Mouse (Mus musculus) lung, adult 18-20 months (tissue): ENCODE measurements at regions not wholly inside any gene's neighbourhood (a gene's known extent, or its start where the extent isn't known, plus 50 kb on each side); places are given as distances from the start of the nearest gene placed in this dataset.

Experiments used
- DNase-seq, 2 experiments: peaks; one replicate each; pipeline ENCODE4 v3.0.0; 2022; ENCODE audit warnings: mixed read lengths in 2 of 2

DNA sequence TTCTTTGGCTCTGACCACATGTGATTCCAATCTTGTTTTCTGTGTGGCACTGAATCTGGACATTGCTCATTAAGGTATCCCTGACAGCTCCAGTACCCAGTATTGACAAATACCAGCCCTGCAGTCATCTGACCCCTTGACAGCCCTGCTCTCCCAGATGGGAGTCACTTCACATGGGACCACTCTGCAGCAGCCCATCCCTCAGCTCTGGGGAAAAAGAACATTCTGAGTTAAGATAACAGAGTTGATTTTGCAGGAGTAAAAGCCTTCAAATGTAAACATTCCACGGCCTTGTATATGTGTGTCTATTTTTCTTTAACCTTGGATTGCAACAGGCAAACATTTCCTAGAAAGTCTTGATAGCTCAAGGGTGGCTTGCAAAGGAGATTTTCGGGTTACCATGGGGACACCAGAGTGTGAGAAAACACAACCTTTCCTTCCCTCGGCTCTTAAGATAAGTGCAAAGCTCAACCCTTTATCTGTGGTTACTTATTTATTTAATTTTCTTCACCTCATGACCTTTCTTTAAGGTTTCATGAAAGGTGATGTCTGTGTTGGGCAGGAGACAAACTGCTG, 444.4 kb upstream of the Sox11 start:
- no peak for DNase-seq

- DNase-seq: no peak
Measured at GRCm38 (mm10) chr12:27780801-27781200, 438.4 kb upstream of the Sox11 start.

GRCm38 (mm10) chr12:27765948-27766347, 423.6 kb upstream of the Sox11 start:
- DNase-seq: no peak

DNA sequence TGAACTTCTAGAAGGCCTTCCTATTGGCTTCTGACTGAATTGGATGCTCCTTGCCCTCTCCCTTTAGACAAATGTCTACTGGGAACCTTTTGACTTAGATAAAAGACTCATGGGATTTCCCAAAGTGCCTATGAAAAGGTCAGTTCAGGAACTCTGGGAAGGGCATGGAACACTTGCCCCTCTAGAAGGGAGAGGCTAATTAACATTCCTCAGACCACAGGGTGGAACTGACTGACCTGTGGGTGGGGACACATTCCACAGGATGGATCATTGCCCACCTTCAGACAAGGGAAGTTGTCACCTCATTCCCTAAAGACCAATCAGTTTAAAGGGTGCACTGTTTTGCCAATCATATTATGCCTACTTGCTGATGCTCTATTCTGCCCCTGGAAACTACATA, 416.6 kb upstream of the Sox11 start:
- DNase-seq: no peak

DNA sequence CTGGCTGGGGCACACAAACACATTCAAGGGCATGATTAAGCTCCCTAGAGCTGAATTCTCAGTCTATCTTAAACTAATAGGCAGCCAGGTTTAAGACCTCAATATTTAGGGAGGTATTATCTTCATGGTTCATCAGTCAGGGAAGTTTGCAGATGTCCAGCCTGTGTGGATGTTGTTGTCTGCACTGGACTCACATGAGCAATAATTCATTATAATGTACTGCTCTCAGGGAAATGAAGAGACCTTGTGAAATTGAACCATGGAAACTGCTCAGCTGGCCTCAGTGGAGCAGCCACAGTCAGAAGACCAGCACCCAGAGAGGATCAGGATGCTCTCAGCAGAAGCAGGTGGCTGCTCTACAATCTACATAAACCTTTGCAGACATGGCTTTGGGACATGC, 415.3 kb upstream of the Sox11 start:
- DNase-seq: no peak

- no peak for DNase-seq
Measured at GRCm38 (mm10) chr12:27724619-27725200, 382.3 kb upstream of the Sox11 start.

- DNase-seq: no peak
Measured at GRCm38 (mm10) chr12:27680459-27680858, 338.1 kb upstream of the Sox11 start.

GRCm38 (mm10) chr12:27673404-27673803, 331.0 kb upstream of the Sox11 start:
- no peak for DNase-seq

- DNase-seq: no peak
Measured at GRCm38 (mm10) chr12:27670650-27671084, 328.3 kb upstream of the Sox11 start.

DNA sequence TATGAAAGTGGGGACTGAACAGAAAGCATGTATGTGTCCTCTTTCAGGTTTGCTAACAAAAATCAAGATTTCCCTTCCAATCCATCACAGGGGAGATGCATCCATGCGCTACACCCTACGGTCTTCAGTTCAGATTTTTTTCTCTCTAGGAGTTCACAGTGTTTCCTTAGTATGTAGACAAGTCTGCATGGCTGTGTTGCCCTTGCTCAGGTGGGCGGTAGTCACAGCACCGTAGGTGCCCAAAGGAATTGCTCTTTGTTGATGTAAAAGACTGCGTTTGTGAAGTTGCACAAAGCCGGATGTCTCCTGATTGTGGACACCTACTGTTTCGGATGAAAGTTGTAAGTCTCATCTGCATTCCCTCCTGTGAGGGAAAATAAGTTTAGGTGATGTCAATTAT, 327.8 kb upstream of the Sox11 start:
- no peak for DNase-seq

DNA sequence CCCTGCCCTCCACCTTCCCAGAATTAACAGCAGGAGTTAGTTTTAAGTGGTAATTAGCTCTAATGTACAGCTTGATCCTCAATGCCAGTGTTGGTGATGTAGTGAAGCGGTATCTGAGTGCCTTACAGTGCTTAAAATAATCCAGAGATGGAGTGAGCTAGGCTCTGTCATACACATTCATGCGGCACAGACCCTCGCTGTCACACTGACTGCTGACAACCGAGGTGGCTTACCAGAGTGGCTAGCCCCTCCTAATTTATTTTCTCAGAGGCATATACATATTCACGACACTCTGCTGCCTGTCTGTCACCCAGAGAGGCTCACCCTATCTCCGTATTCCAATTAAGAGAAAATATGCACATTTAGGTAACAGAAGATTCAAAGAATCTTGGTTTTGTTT, 327.2 kb upstream of the Sox11 start:
- DNase-seq: no peak

DNA sequence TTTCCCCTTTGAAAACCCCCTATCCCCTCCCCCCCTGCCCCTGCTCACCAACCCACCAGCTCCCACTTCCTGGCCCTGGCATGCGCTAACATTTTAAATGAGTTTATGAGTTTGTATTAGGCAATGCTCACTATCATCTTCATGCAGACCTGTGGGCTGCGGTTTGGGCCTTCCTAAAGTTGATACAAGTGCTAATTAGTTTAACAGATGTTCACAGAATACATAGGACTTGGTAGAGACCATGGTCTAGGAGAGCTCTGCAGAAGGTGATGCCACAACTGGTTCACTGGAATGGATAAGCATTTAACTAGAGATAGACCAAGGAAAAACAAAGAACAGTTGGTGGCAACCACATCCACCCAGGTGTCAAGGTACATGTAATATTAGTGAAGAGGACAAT, 324.1 kb upstream of the Sox11 start:
- DNase-seq: no peak

DNA sequence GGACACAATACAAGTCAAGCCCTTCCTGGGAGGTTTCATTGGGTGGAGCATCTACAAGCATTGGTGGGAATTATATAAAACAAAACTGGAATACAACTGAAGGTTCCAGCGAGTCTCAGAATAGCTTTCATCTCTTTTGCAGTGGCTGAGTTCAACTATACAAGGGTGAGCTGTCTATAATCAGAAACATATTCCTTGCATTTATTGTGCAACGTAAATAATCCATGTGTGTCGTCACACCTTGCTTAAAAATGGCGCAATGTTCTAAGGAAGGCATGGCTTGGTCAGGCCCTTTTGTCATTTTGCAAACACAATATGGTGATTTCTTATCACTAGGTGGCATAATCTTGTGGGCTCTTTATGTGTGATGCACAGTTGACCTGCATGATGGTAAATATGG, 320.8 kb upstream of the Sox11 start:
- no peak for DNase-seq

DNA sequence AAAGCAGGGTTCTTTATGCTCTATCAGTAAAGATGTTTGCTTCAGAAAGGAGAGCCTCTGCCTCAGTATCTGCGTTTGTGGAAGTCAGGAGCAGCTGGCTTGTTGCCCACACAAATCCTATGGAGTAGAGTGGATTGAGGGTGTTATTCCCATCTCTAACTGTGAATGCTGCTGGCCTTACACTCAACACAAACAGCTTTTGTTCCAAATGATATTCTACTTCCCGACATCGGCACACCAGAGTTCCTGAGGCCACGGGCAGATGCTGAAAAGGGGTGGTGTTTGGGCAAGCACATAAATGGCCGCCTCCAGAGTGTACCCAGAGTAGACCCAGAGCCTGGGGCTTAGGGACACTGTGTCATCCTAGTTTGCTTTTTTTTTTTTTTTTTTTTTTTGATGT, 320.3 kb upstream of the Sox11 start:
- DNase-seq: no peak

- DNase-seq: no peak
Measured at GRCm38 (mm10) chr12:27657536-27657935, 315.2 kb upstream of the Sox11 start.

DNA sequence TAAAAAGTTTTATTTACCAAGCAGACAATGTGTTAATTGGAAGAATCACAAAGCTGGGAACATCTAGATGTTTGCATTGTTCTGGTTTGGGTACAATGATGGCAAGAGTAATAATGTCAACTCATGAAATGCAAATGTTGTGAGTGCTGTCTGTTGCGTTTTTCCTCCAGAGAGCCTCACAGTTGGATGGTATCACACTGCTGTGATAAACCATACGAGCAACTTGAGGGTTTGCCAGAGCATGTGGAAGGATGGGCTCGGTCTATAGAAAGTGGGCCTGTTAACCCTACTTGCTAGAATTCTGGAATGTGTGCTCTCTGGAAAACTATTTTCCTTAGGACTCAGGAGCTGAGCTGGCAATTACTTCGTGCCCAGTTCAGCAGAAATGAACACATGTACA, 311.2 kb upstream of the Sox11 start:
- DNase-seq: no peak

GRCm38 (mm10) chr12:27648602-27649001, 306.2 kb upstream of the Sox11 start:
- DNase-seq: no peak

GRCm38 (mm10) chr12:27646497-27647307, 304.3 kb upstream of the Sox11 start:
- DNase-seq: no peak

GRCm38 (mm10) chr12:27619616-27620015, 277.2 kb upstream of the Sox11 start:
- DNase-seq: no peak

- DNase-seq: peak; percentile 3 to 7
Measured at GRCm38 (mm10) chr12:27604061-27604679, 261.8 kb upstream of the Sox11 start.

DNA sequence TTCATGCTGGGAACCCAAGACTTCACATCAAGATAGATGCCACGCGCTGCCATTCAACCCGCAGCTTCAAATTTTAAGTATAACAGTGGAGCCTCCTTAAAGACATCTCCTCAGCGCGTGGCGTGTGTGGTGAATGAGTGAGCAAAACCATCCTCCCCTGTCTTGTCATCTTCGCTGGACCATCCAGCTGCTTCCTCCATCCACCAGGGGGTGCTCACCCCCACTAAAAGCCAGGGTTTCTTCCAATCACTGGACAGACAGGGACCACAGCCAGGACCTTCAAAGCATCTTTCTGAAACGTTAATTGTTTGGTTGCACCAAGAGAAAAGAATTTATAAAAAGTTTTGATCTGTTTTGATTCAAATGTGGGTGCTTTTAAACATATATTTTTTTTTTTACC, 256.8 kb upstream of the Sox11 start:
- DNase-seq: peak; percentile 4 to 14

- no peak for DNase-seq
Measured at GRCm38 (mm10) chr12:27597878-27598277, 255.5 kb upstream of the Sox11 start.

- DNase-seq: no peak
Measured at GRCm38 (mm10) chr12:27597322-27597721, 254.9 kb upstream of the Sox11 start.

DNA sequence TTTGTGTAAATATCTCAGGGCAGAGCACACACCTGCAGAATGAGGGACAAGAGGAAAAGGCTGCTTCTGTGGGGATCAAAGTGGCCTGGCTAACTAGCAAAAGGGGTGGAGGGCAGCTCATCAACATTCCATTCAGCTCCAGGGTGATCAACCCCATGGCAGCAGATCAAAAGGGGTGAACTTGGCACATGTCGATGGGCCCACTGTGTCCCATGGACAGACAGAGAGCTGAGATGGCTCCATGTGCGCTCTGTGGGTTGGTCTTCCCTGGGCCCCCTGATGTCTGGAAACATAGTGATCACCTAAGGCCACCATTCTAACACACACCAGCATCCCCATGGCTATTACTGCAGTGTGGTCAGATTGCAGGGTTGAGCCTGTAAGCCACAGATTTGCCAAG, 253.2 kb upstream of the Sox11 start:
- no peak for DNase-seq
